Mouse (Mus musculus) heart, embryonic 15.5 days (tissue): Measurements from ENCODE around the gene Gas7. TPM values are rescaled to one million over a fixed set of nuclear protein-coding genes. Genes with fewer than 3 reads are reported as not detected.

Source experiments
- ATAC-seq: fragments of 200-750 bp; cut with Nextera tagmentation; replicated peaks from 2 replicates; pipeline ENCODE4 v1.8.0; 2017; ENCODE audit warnings: low read depth, moderate TSS enrichment; ENCODE audit not compliant: insufficient number of reproducible peaks, insufficient read depth, low FRiP score
- H3K27ac ChIP-seq: fragments of 300-500 bp; sonication (generic); 2 replicates; pipeline ENCODE4 v1.5.1; 2015; ENCODE audit warnings: mild to moderate bottlenecking, inconsistent platforms
- H3K27me3 ChIP-seq: fragments of 300-500 bp; sonication (generic); 2 replicates; pipeline ENCODE4 v1.6.1; 2015; ENCODE audit warnings: inconsistent platforms
- H3K36me3 ChIP-seq: fragments of 300-500 bp; sonication (generic); 2 replicates; pipeline ENCODE4 v1.6.1; 2015; ENCODE audit warnings: mild to moderate bottlenecking, inconsistent platforms
- H3K4me1 ChIP-seq: fragments of 300-500 bp; sonication (generic); replicated peaks from 2 replicates; pipeline ENCODE4 v1.6.1; 2015; ENCODE audit warnings: inconsistent platforms
- H3K4me2 ChIP-seq: fragments of 300-500 bp; sonication (generic); 2 replicates; pipeline ENCODE4 v1.6.1; 2015; ENCODE audit warnings: inconsistent platforms, mild to moderate bottlenecking, moderate library complexity
- H3K4me3 ChIP-seq: fragments of 300-500 bp; sonication (generic); 2 replicates; pipeline ENCODE4 v1.5.1; 2015; ENCODE audit warnings: mild to moderate bottlenecking, inconsistent platforms
- H3K9ac ChIP-seq: fragments of 300-500 bp; sonication (generic); 2 replicates; pipeline ENCODE4 v1.6.1; 2015; ENCODE audit warnings: mild to moderate bottlenecking, inconsistent platforms
- H3K9me3 ChIP-seq: fragments of 300-500 bp; sonication (generic); replicated peaks from 2 replicates; pipeline ENCODE4 v1.6.1; 2016; ENCODE audit warnings: inconsistent platforms
- WGBS: fragments of 180-500 bp; shearing (Covaris S2); methylation state at CpG from one replicate; pipeline ENCODE4 v1.1.7; 2015; ENCODE audit warnings: mixed read lengths; 5-methylcytosine and 5-hydroxymethylcytosine counted together
- polyA plus RNA-seq: library from polyadenylated mRNA; unstranded; fragments of >200 nt; fragmentation: Nextera tagmentation; extraction: Ambion mirVana; gene quantifications from 2 replicates; pipeline ENCODE4 v1.2.1, GENCODE M21; 2015

Gene Gas7
- polyA plus RNA-seq, 1 experiment from 2014 or later: 8.2 TPM

- no peaks in the 10 kb centered on the region for H3K36me3 ChIP-seq
- no peak overlapping the region for H3K4me2 ChIP-seq
- no peak overlapping the region for H3K4me3 ChIP-seq
- no peak overlapping the region for H3K27ac ChIP-seq
- H3K9me3 ChIP-seq: no peaks in the 10 kb centered on the region
- no peak overlapping the region for H3K9ac ChIP-seq
- no peak for ATAC-seq
- H3K4me1 ChIP-seq: peaks cover 25% of the 10 kb centered on the region
- no peaks in the 10 kb centered on the region for H3K27me3 ChIP-seq
- 70% methylated on average over 10 of the region's 10 CpGs for WGBS
Measured at GRCm38 (mm10) chr11:67489647-67490175, 34.5 kb downstream of the Gas7 start.

- Histone ChIP-seq H3K36me3 (no peaks in the 10 kb centered on the region), H3K4me2 (no peak overlapping the region), H3K27me3 (no peaks in the 10 kb centered on the region), H3K27ac (no peak overlapping the region), H3K4me1 (no peaks in the 10 kb centered on the region), H3K4me3 (no peak overlapping the region), H3K9me3 (no peaks in the 10 kb centered on the region), H3K9ac (no peak overlapping the region)
- 73% methylated on average over 1 of the region's 1 CpGs for WGBS
- ATAC-seq: no peak
Measured at GRCm38 (mm10) chr11:67496796-67497195, 41.6 kb downstream of the Gas7 start.

GRCm38 (mm10) chr11:67500115-67500514, 44.9 kb downstream of the Gas7 start:
- Histone ChIP-seq H3K4me2 (no peak overlapping the region), H3K36me3 (no peaks in the 10 kb centered on the region), H3K27me3 (no peaks in the 10 kb centered on the region), H3K4me3 (no peak overlapping the region), H3K9ac (no peak overlapping the region), H3K4me1 (no peaks in the 10 kb centered on the region), H3K27ac (no peak overlapping the region), H3K9me3 (no peaks in the 10 kb centered on the region)
- no peak for ATAC-seq
- 82% methylated on average over 2 of the region's 2 CpGs for WGBS

GRCm38 (mm10) chr11:67501468-67502244, 46.4 kb downstream of the Gas7 start:
- Histone ChIP-seq H3K4me2 (no peak overlapping the region), H3K4me3 (no peak overlapping the region), H3K4me1 (no peaks in the 10 kb centered on the region), H3K9ac (no peak overlapping the region), H3K9me3 (no peaks in the 10 kb centered on the region), H3K36me3 (no peaks in the 10 kb centered on the region), H3K27ac (no peak overlapping the region), H3K27me3 (no peaks in the 10 kb centered on the region)
- 75% methylated on average over 7 of the region's 7 CpGs for WGBS
- no peak for ATAC-seq

- H3K36me3 ChIP-seq: no peaks in the 10 kb centered on the region
- H3K4me1 ChIP-seq: no peaks in the 10 kb centered on the region
- no peaks in the 10 kb centered on the region for H3K9me3 ChIP-seq
- H3K9ac ChIP-seq: no peak overlapping the region
- no peak overlapping the region for H3K27ac ChIP-seq
- H3K27me3 ChIP-seq: no peaks in the 10 kb centered on the region
- H3K4me2 ChIP-seq: no peak overlapping the region
- 64% methylated on average over 1 of the region's 1 CpGs for WGBS
- no peak overlapping the region for H3K4me3 ChIP-seq
- no peak for ATAC-seq
Measured at GRCm38 (mm10) chr11:67509219-67509876, 54.1 kb downstream of the Gas7 start.

- ATAC-seq: no peak
- no peak overlapping the region for H3K4me3 ChIP-seq
- H3K36me3 ChIP-seq: no peaks in the 10 kb centered on the region
- no peaks in the 10 kb centered on the region for H3K9me3 ChIP-seq
- H3K9ac ChIP-seq: no peak overlapping the region
- H3K4me2 ChIP-seq: no peak overlapping the region
- 85% methylated on average over 4 of the region's 4 CpGs for WGBS
- no peaks in the 10 kb centered on the region for H3K27me3 ChIP-seq
- H3K27ac ChIP-seq: no peak overlapping the region
- H3K4me1 ChIP-seq: peaks cover 9% of the 10 kb centered on the region; the same call in 1 of the 2 replicates
Measured at GRCm38 (mm10) chr11:67510831-67511230, 55.6 kb downstream of the Gas7 start.

- H3K4me3 ChIP-seq: no peak overlapping the region
- H3K9ac ChIP-seq: no peak overlapping the region
- no peaks in the 10 kb centered on the region for H3K27me3 ChIP-seq
- ATAC-seq: no peak
- WGBS: 80% methylated on average over 4 of the region's 4 CpGs
- peaks cover 9% of the 10 kb centered on the region; the same call in 1 of the 2 replicates for H3K4me1 ChIP-seq
- no peak overlapping the region for H3K27ac ChIP-seq
- no peak overlapping the region for H3K4me2 ChIP-seq
- H3K9me3 ChIP-seq: no peaks in the 10 kb centered on the region
- no peaks in the 10 kb centered on the region for H3K36me3 ChIP-seq
Measured at GRCm38 (mm10) chr11:67513001-67513400, 57.8 kb downstream of the Gas7 start.

- Histone ChIP-seq H3K36me3 (no peaks in the 10 kb centered on the region), H3K4me2 (no peak overlapping the region), H3K4me1 (peaks cover 9% of the 10 kb centered on the region; the same call in 1 of the 2 replicates), H3K9me3 (no peaks in the 10 kb centered on the region), H3K27ac (no peak overlapping the region), H3K9ac (no peak overlapping the region), H3K27me3 (no peaks in the 10 kb centered on the region), H3K4me3 (no peak overlapping the region)
- 93% methylated on average over 8 of the region's 8 CpGs for WGBS
- ATAC-seq: no peak
Measured at GRCm38 (mm10) chr11:67514401-67514800, 59.2 kb downstream of the Gas7 start.

GRCm38 (mm10) chr11:67515020-67515911, 60.0 kb downstream of the Gas7 start:
- no peak overlapping the region for H3K4me3 ChIP-seq
- peak; percentile 44; the same call in 1 of the 2 replicates for ATAC-seq
- H3K27ac ChIP-seq: peak overlapping the region; percentile 17; the same call in 1 of the 2 replicates

GRCm38 (mm10) chr11:67515912-67516305, 60.7 kb downstream of the Gas7 start:
- WGBS: 60% methylated on average over 3 of the region's 3 CpGs
- no peak overlapping the region for H3K4me3 ChIP-seq
- no peak for ATAC-seq
- no peaks in the 10 kb centered on the region for H3K36me3 ChIP-seq
- no peak overlapping the region for H3K27ac ChIP-seq
- no peak overlapping the region for H3K4me2 ChIP-seq
- H3K27me3 ChIP-seq: no peaks in the 10 kb centered on the region
- H3K4me1 ChIP-seq: peaks cover 9% of the 10 kb centered on the region; the same call in 1 of the 2 replicates
- H3K9me3 ChIP-seq: no peaks in the 10 kb centered on the region
- no peak overlapping the region for H3K9ac ChIP-seq

More at GRCm38 (mm10) chr11:67515020-67515911, 60.0 kb downstream of the Gas7 start:
- Histone ChIP-seq H3K27me3 (no peaks in the 10 kb centered on the region), H3K9me3 (no peaks in the 10 kb centered on the region), H3K4me1 (peaks cover 9% of the 10 kb centered on the region; the same call in 1 of the 2 replicates), H3K4me2 (no peak overlapping the region), H3K9ac (no peak overlapping the region), H3K36me3 (no peaks in the 10 kb centered on the region)
- WGBS: 34% methylated on average over 5 of the region's 5 CpGs

- no peak overlapping the region for H3K9ac ChIP-seq
- H3K9me3 ChIP-seq: no peaks in the 10 kb centered on the region
- H3K27me3 ChIP-seq: no peaks in the 10 kb centered on the region
- H3K27ac ChIP-seq: no peak overlapping the region
- H3K4me3 ChIP-seq: no peak overlapping the region
- no peak overlapping the region for H3K4me2 ChIP-seq
- peaks cover 11% of the 10 kb centered on the region for H3K4me1 ChIP-seq
- WGBS: 73% methylated on average over 2 of the region's 2 CpGs
- no peak for ATAC-seq
- H3K36me3 ChIP-seq: no peaks in the 10 kb centered on the region
Measured at GRCm38 (mm10) chr11:67517748-67518147, 62.5 kb downstream of the Gas7 start.
